ENCODE assay signal across 10 mouse cellular contexts in the genomic region with DNA sequence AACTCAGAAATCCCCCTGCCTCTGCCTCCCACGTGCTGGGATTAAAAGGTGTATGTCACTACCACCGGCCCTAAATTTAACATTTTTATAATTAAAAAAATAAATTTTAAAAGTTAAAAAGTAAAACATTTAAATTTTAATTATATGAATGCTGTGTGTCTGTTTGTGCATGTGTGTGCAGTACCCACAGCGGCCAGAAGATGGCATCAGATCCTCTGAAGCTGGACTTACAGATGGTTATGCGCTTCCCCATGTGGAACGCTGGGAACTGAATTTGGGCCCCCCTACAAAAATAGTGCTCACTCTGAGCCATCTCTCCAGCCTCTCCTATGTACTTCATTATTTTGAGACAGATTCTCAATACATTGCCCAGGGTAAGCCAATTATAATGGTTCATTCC. TPM values are rescaled to one million over a fixed set of nuclear protein-coding genes. Genes with fewer than 3 reads are reported as not detected.
A peak's percentile ranks its signal among the peaks of the same experiment; 100 is the strongest.
DNase-seq lines count a peak whose midpoint lies in the region; ATAC-seq and TF ChIP-seq lines count a peak whose summit lies in the region.
"Had no signal": no experiment of that assay in that cellular context is flagged by ENCODE, and none has a peak within 500 bp of the region (broad histone marks: within the 10 kb centered on the region; RNA-seq: fewer than 3 reads in every experiment).

No protein-coding gene starts in this region.

- H3K27ac ChIP-seq in forebrain, postnatal 0 days (ENCODE audit: low read depth, low read length) = no peak overlapping the region
- H3K27ac ChIP-seq in forebrain, embryonic 12.5 days = no peak overlapping the region
- no peak overlapping the region for H3K27ac ChIP-seq in lung, embryonic 14.5 days (ENCODE audit: low read depth)
- H3K27ac ChIP-seq in limb, embryonic 10.5 days = no peak overlapping the region

- H3K9me3 ChIP-seq in forebrain, postnatal 0 days (ENCODE audit: low read length) = 0 out of 2 replicates have a peak, but pooled peaks cover 3% of the 10 kb centered on the region
- peaks cover 8% of the 10 kb centered on the region; the same call in 1 of the 2 replicates for H3K9me3 ChIP-seq in forebrain, embryonic 12.5 days
- peaks cover 6% of the 10 kb centered on the region for H3K9me3 ChIP-seq in lung, embryonic 14.5 days (ENCODE audit: low read depth, low read length)
- no peaks in the 10 kb centered on the region for H3K9me3 ChIP-seq in limb, embryonic 10.5 days (replicated peaks)

- no peak overlapping the region for H3K4me3 ChIP-seq in forebrain, postnatal 0 days (ENCODE audit: low read depth, low read length)
- no peak overlapping the region for H3K4me3 ChIP-seq in forebrain, embryonic 12.5 days (replicated peaks)
- H3K4me3 ChIP-seq in lung, embryonic 14.5 days (ENCODE audit: low read depth, low read length) = no peak overlapping the region
- H3K4me3 ChIP-seq in limb, embryonic 10.5 days = no peak overlapping the region

- ATAC-seq in forebrain, postnatal 0 days = no peak
- no peak for ATAC-seq in forebrain, embryonic 12.5 days (ENCODE audit: low FRiP score)
- no peak for ATAC-seq in lung, embryonic 14.5 days (ENCODE audit: insufficient read depth)
- ATAC-seq in megakaryocyte, adult 5-6 weeks (ENCODE audit: poor library complexity, severe bottlenecking) = no peak

- no peak overlapping the region for H3K9ac ChIP-seq in forebrain, postnatal 0 days
- H3K9ac ChIP-seq in forebrain, embryonic 12.5 days = no peak overlapping the region
- no peak overlapping the region for H3K9ac ChIP-seq in lung, embryonic 14.5 days

- no peaks in the 10 kb centered on the region for H3K4me1 ChIP-seq in forebrain, postnatal 0 days (ENCODE audit: insufficient read depth)
- no peaks in the 10 kb centered on the region for H3K4me1 ChIP-seq in forebrain, embryonic 12.5 days
- no peaks in the 10 kb centered on the region for H3K4me1 ChIP-seq in lung, embryonic 14.5 days (ENCODE audit: insufficient read depth)
- H3K4me1 ChIP-seq in limb, embryonic 10.5 days = no peaks in the 10 kb centered on the region

- no peaks in the 10 kb centered on the region for H3K27me3 ChIP-seq in forebrain, postnatal 0 days (ENCODE audit: insufficient read depth, low read length)
- H3K27me3 ChIP-seq in forebrain, embryonic 12.5 days = no peaks in the 10 kb centered on the region
- no peaks in the 10 kb centered on the region for H3K27me3 ChIP-seq in lung, embryonic 14.5 days (ENCODE audit: insufficient read depth, low read length)
- H3K27me3 ChIP-seq in limb, embryonic 10.5 days (ENCODE audit: low read depth, poor library complexity, severe bottlenecking) = no peaks in the 10 kb centered on the region

- WGBS in forebrain, postnatal 0 days = 66% methylated on average over 5 of the region's 5 CpGs
- WGBS in forebrain, embryonic 12.5 days = 62% methylated on average over 5 of the region's 5 CpGs
- 60% methylated on average over 5 of the region's 5 CpGs for WGBS in lung, embryonic 14.5 days
- 63% methylated on average over 5 of the region's 5 CpGs for WGBS in limb, embryonic 10.5 days

- peak; percentile 30 for TF ChIP-seq CTCF in forebrain, postnatal 0 days (IDR thresholded peaks at IDR 0.05; ENCODE audit: low read depth)
- peak; percentile 44 for TF ChIP-seq CTCF in lung, embryonic 14.5 days (IDR thresholded peaks at IDR 0.05; ENCODE audit: low read depth)

- no peak overlapping the region for H3K4me2 ChIP-seq in forebrain, postnatal 0 days (ENCODE audit: low read depth)
- no peak overlapping the region for H3K4me2 ChIP-seq in forebrain, embryonic 12.5 days
- H3K4me2 ChIP-seq in lung, embryonic 14.5 days = no peak overlapping the region

- H3K36me3 ChIP-seq in forebrain, postnatal 0 days (ENCODE audit: insufficient read depth) = no peaks in the 10 kb centered on the region
- no peaks in the 10 kb centered on the region for H3K36me3 ChIP-seq in forebrain, embryonic 12.5 days (replicated peaks)
- H3K36me3 ChIP-seq in lung, embryonic 14.5 days (ENCODE audit: insufficient read depth) = no peaks in the 10 kb centered on the region
- H3K36me3 ChIP-seq in limb, embryonic 10.5 days = no peaks in the 10 kb centered on the region

- no peak for DNase-seq in forebrain, postnatal 0 days
- peak; percentile 17 for DNase-seq in lung, embryonic 14.5 days
- no peak for DNase-seq in lung, adult 18-20 months
- peak; percentile 33 for DNase-seq in limb, embryonic 10.5 days (ENCODE audit: low spot score)
- DNase-seq in thymus, postnatal 14 days = peak; percentile 36
- no peak for DNase-seq in right cerebral cortex, postnatal 4 days
- DNase-seq: cerebellum, postnatal 36 days; gastrocnemius, postnatal 36 days had no signal

RNA-seq across cellular contexts. Expression of gene Kif9, which starts 14.2 kb away (rescaled TPM):
- 4.4 and 5.4 TPM in 2 replicates for total RNA-seq in forebrain, postnatal 0 days (2014; rRNA removed)
- 3.0 and 3.8 TPM in 2 replicates for polyA plus RNA-seq in forebrain, postnatal 0 days (2015; fragmentation: Nextera tagmentation; extraction: Ambion mirVana)
- polyA plus RNA-seq in forebrain, embryonic 12.5 days (2016; fragmentation: Nextera tagmentation; extraction: Ambion mirVana) = 1.6 and 2.0 TPM in 2 replicates
- polyA plus RNA-seq in lung, embryonic 14.5 days (2014; fragmentation: Nextera tagmentation; extraction: Ambion mirVana) = 0.88 and 1.8 TPM in 2 replicates
- 0.74 and 0.75 TPM in 2 replicates for polyA plus RNA-seq in limb, embryonic 10.5 days (2016; fragmentation: Nextera tagmentation; extraction: Ambion mirVana)
- 1.1 and 1.6 TPM in 2 replicates for total RNA-seq in megakaryocyte, adult 5-6 weeks (2015)
- total RNA-seq in megakaryocyte, adult 5-6 weeks (2017) = 2.2 and 3.3 TPM in 2 replicates

RNA-seq across cellular contexts. Expression of gene Klhl18, which starts 14.4 kb away (rescaled TPM):
- total RNA-seq in forebrain, postnatal 0 days (2014; rRNA removed) = 28.2 and 36.8 TPM in 2 replicates
- polyA plus RNA-seq in forebrain, postnatal 0 days (2015; fragmentation: Nextera tagmentation; extraction: Ambion mirVana) = 15.6 and 19.3 TPM in 2 replicates
- polyA plus RNA-seq in forebrain, embryonic 12.5 days (2016; fragmentation: Nextera tagmentation; extraction: Ambion mirVana) = 10.3 and 10.5 TPM in 2 replicates
- 8.9 and 9.7 TPM in 2 replicates for polyA plus RNA-seq in lung, embryonic 14.5 days (2014; fragmentation: Nextera tagmentation; extraction: Ambion mirVana)
- 8.5 and 10.3 TPM in 2 replicates for polyA plus RNA-seq in limb, embryonic 10.5 days (2016; fragmentation: Nextera tagmentation; extraction: Ambion mirVana)
- 19.8 and 21.9 TPM in 2 replicates for total RNA-seq in megakaryocyte, adult 5-6 weeks (2015)
- total RNA-seq in megakaryocyte, adult 5-6 weeks (2017) = 16.7 and 18.8 TPM in 2 replicates

RNA-seq across cellular contexts. Expression of gene Setd2, which starts 41.5 kb away (rescaled TPM):
- total RNA-seq in forebrain, postnatal 0 days (2014; rRNA removed) = 74.6 and 86.4 TPM in 2 replicates
- 13.2 and 21.3 TPM in 2 replicates for polyA plus RNA-seq in forebrain, postnatal 0 days (2015; fragmentation: Nextera tagmentation; extraction: Ambion mirVana)
- polyA plus RNA-seq in forebrain, embryonic 12.5 days (2016; fragmentation: Nextera tagmentation; extraction: Ambion mirVana) = 45.0 and 49.7 TPM in 2 replicates
- polyA plus RNA-seq in lung, embryonic 14.5 days (2014; fragmentation: Nextera tagmentation; extraction: Ambion mirVana) = 51.4 and 55.6 TPM in 2 replicates
- 36.4 and 42.5 TPM in 2 replicates for polyA plus RNA-seq in limb, embryonic 10.5 days (2016; fragmentation: Nextera tagmentation; extraction: Ambion mirVana)
- total RNA-seq in megakaryocyte, adult 5-6 weeks (2015) = 109 and 127 TPM in 2 replicates
- 159 and 176 TPM in 2 replicates for total RNA-seq in megakaryocyte, adult 5-6 weeks (2017)

Comparison
In these comparisons a context has a peak if more than half of its experiments do, and no peak if none do; other contexts are left out.
1. DNase-seq: peak in lung, embryonic 14.5 days (single experiment), limb, embryonic 10.5 days (single experiment) and thymus, postnatal 14 days (single experiment); none in forebrain, postnatal 0 days (single experiment), lung, adult 18-20 months (0 of 2) and right cerebral cortex, postnatal 4 days (single experiment).